Mouse (Mus musculus) small intestine, adult 2 months (tissue): ENCODE measurements around the gene Tssk6.

Experiments used
- CTCF ChIP-seq: fragments of 200-500 bp; IDR thresholded peaks from 2 replicates; pipeline ENCODE4 v1.5.1; 2012; ENCODE audit warnings: low read depth, mild to moderate bottlenecking, control low read depth, inconsistent platforms, low read length, moderate library complexity, mixed read lengths; ENCODE audit not compliant: insufficient replicate concordance, insufficient read length; ENCODE audit errors: extremely low read depth
- POLR2A ChIP-seq: fragments of 200-500 bp; IDR thresholded peaks from 2 replicates; pipeline ENCODE4 v1.6.1; 2012; ENCODE audit warnings: low read depth, mild to moderate bottlenecking, control low read depth, inconsistent platforms, low read length, moderate library complexity

GRCm38 (mm10) chr8:69900895-69901451 is 1.0 kb upstream of the Tssk6 start:
- no peak for TF ChIP-seq CTCF
- TF ChIP-seq POLR2A: no peak
